Mouse (Mus musculus): Measurements from ENCODE around the gene Fam167b. TPM values are rescaled to one million over a fixed set of nuclear protein-coding genes. Genes with fewer than 3 reads are reported as not detected.

The Fam167b gene
- polyA plus RNA-seq, 1 experiment from 2014 or later = 0.26 TPM

- H3K4me3 ChIP-seq (ENCODE audit: low read depth, low read length) = no peak overlapping the region
- H3K4me1 ChIP-seq (ENCODE audit: control insufficient read depth, insufficient read depth, low read length) = no peaks in the 10 kb centered on the region
- peaks cover 10% of the 10 kb centered on the region for H3K36me3 ChIP-seq (ENCODE audit: control insufficient read depth, insufficient read depth, low read length)
- no peaks in the 10 kb centered on the region for H3K27me3 ChIP-seq (ENCODE audit: control insufficient read depth, insufficient read depth, low read depth, low read length)
- no peak overlapping the region for H3K9ac ChIP-seq (ENCODE audit: low read depth, low read length)
- H3K27ac ChIP-seq (ENCODE audit: low read length) = no peak overlapping the region
- no peak for ATAC-seq
- H3K9me3 ChIP-seq (replicated peaks; ENCODE audit: control insufficient read depth, low read length, poor library complexity, severe bottlenecking) = no peaks in the 10 kb centered on the region
- 64% methylated on average over 4 of the region's 4 CpGs for WGBS
- no peak overlapping the region for H3K4me2 ChIP-seq (ENCODE audit: low read length)
Observed at GRCm38 (mm10) chr4:129610472-129610871, 32.1 kb upstream of the Fam167b start.

DNA sequence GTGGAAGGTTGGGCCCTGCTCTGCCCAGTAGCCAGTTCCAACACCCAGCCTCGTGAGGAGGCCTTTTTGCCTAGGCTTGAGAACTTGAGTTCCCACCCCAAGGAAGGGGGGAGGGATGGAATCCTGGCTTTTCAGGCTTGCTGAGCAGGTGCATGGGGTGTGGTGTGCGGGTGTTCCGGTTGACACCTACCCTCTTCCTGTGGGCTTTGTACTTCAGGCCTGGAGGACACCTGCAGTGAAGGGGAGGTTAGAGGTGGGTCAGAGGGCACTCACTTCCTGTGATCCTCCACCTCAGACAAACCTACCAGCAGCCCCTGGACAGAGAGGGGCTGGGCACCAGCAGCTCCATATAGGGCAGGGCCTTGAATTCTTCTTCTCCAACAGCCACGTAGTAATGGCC lies 31.7 kb upstream of the Fam167b start:
- peaks cover 10% of the 10 kb centered on the region for H3K36me3 ChIP-seq (ENCODE audit: control insufficient read depth, insufficient read depth, low read length)
- ATAC-seq = no peak
- H3K4me1 ChIP-seq (ENCODE audit: control insufficient read depth, insufficient read depth, low read length) = no peaks in the 10 kb centered on the region
- H3K9ac ChIP-seq (ENCODE audit: low read depth, low read length) = no peak overlapping the region
- no peaks in the 10 kb centered on the region for H3K9me3 ChIP-seq (replicated peaks; ENCODE audit: control insufficient read depth, low read length, poor library complexity, severe bottlenecking)
- no peak overlapping the region for H3K4me2 ChIP-seq (ENCODE audit: low read length)
- no peak overlapping the region for H3K4me3 ChIP-seq (ENCODE audit: low read depth, low read length)
- H3K27me3 ChIP-seq (ENCODE audit: control insufficient read depth, insufficient read depth, low read depth, low read length) = no peaks in the 10 kb centered on the region
- no peak overlapping the region for H3K27ac ChIP-seq (ENCODE audit: low read length)
- 91% methylated on average over 4 of the region's 4 CpGs for WGBS

DNA sequence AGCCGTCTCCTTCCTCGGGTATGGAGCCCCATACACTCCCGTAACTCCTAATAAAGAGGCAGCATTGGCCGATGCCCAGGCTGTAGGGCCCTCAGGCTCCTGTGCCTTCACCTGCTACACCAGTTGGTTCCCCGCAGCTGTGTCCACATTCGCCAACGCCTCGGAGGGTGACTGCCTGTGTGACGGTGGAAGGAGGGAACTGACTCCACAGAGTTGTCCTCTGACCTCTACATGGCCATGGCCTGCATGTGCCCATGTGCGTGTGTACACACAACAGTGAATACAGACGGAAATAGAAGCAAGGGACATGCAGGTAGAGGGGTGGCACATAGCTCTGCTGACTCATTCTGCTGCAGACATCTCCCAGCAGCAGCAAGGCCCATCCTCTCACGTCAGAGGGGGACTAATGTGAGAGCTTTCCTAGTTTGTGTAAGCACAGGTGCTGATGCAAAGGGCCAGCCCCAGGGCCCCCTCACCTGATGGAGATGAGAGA lies 30.8 kb upstream of the Fam167b start:
- Histone ChIP-seq H3K4me1 (ENCODE audit: control insufficient read depth, insufficient read depth, low read length) (no peaks in the 10 kb centered on the region), H3K36me3 (ENCODE audit: control insufficient read depth, insufficient read depth, low read length) (peaks cover 14% of the 10 kb centered on the region), H3K27ac (ENCODE audit: low read length) (no peak overlapping the region), H3K9me3 (replicated peaks; ENCODE audit: control insufficient read depth, low read length, poor library complexity, severe bottlenecking) (no peaks in the 10 kb centered on the region), H3K4me3 (ENCODE audit: low read depth, low read length) (no peak overlapping the region), H3K9ac (ENCODE audit: low read depth, low read length) (no peak overlapping the region), H3K27me3 (ENCODE audit: control insufficient read depth, insufficient read depth, low read depth, low read length) (no peaks in the 10 kb centered on the region), H3K4me2 (ENCODE audit: low read length) (no peak overlapping the region)
- 87% methylated on average over 12 of the region's 12 CpGs for WGBS
- no peak for ATAC-seq

- no peaks in the 10 kb centered on the region for H3K4me1 ChIP-seq (ENCODE audit: control insufficient read depth, insufficient read depth, low read length)
- H3K4me3 ChIP-seq (ENCODE audit: low read depth, low read length) = no peak overlapping the region
- ATAC-seq = peak; percentile 89
- H3K27me3 ChIP-seq (ENCODE audit: control insufficient read depth, insufficient read depth, low read depth, low read length) = no peaks in the 10 kb centered on the region
- no peak overlapping the region for H3K4me2 ChIP-seq (ENCODE audit: low read length)
- H3K9me3 ChIP-seq (replicated peaks; ENCODE audit: control insufficient read depth, low read length, poor library complexity, severe bottlenecking) = no peaks in the 10 kb centered on the region
- H3K36me3 ChIP-seq (ENCODE audit: control insufficient read depth, insufficient read depth, low read length) = peaks cover 18% of the 10 kb centered on the region
- 36% methylated on average over 7 of the region's 7 CpGs for WGBS
- H3K9ac ChIP-seq (ENCODE audit: low read depth, low read length) = peak overlapping the region; percentile 31; the same call in 1 of the 2 replicates
- peak overlapping the region; percentile 33; the same call in 1 of the 2 replicates for H3K27ac ChIP-seq (ENCODE audit: low read length)
Observed at GRCm38 (mm10) chr4:129608426-129609025, 30.2 kb upstream of the Fam167b start.

DNA sequence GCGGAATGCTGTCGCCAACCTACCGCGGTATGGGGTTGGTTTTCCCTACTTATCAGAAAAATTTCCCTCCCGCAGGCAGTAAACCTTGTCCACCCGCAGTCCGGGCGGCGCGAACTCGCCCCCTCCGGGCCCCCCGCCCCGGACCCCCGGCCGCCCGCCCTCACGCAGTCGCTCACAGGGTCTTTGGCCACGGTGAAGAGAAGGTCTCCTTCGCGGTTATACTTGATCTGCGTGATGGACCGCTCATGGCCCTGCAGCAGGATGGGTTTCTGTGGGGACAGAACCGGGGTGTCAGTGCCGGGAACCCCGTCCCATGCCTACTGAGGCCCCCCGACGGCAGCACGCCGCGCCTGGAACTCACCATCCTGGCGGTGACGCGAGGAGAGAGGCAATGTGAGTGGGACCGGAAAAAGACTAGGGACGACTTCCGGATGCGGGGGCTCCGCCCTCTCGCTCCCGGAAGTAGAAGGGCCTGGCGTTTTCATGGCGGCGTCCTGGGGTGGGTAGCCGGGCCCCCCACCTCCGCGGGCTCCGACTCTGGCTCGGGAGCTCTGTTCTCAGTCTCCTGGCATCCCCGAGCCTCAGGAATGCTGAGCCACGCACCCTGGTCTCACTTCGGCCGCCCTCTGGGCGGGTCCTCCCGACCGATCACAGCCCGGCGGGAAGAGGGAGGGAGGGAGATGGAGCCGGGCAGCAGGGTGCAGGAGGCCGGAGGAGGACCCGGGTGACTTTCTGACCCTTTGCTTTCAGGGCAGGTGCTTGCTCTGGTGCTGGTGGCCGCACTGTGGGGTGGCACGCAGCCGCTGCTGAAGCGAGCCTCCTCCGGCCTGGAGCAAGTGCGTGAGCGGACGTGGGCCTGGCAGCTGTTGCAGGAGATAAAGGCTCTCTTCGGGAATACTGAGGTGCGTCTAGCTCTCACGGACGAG lies 22.1 kb upstream of the Fam167b start, which contains the start of the genes Eif3i and Tmem234:
Gene Eif3i, minus strand, starts transcription at position 416 of the 926 bp plus-strand sequence.
Gene Tmem234, plus strand, starts transcription at position 436 of the 926 bp plus-strand sequence.
- Histone ChIP-seq H3K36me3 (ENCODE audit: control insufficient read depth, insufficient read depth, low read length) (peaks cover 8% of the 10 kb centered on the region), H3K27ac (ENCODE audit: low read length) (peak within 1 kb of the TSS; percentile 74), H3K9me3 (replicated peaks; ENCODE audit: control insufficient read depth, low read length, poor library complexity, severe bottlenecking) (no peaks in the 10 kb centered on the region), H3K9ac (ENCODE audit: low read depth, low read length) (peak within 1 kb of the TSS; percentile 96), H3K4me1 (ENCODE audit: control insufficient read depth, insufficient read depth, low read length) (peaks cover 25% of the 10 kb centered on the region), H3K27me3 (ENCODE audit: control insufficient read depth, insufficient read depth, low read depth, low read length) (no peaks in the 10 kb centered on the region), H3K4me3 (ENCODE audit: low read depth, low read length) (peak within 1 kb of the TSS; percentile 98), H3K4me2 (ENCODE audit: low read length) (peak within 1 kb of the TSS; percentile 92)
- WGBS = under 1% methylated on average over 72 of the region's 74 CpGs
- peak; percentile 89 for ATAC-seq

DNA sequence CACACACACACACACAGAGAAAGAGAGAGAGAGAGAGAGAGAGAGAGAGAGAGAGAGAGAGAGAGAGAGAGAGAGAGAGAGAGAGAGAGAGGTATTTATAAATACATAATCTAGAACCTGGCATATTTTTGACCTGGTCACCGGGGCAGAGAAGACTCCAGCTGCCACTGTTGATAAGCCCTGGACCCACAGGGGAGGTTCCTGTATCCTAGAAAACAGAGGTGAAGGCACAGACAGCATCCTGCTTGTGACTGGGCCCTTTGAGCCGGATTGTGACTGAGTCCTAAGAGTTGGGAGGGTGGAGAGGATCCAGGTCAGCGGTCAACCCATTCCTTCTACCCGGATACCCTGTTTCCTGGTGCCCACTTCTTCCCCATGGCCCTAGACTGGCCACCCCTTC lies 10.5 kb upstream of the Fam167b start:
- Histone ChIP-seq H3K4me3 (ENCODE audit: low read depth, low read length) (no peak overlapping the region), H3K4me2 (ENCODE audit: low read length) (no peak overlapping the region), H3K4me1 (ENCODE audit: control insufficient read depth, insufficient read depth, low read length) (peaks cover 2% of the 10 kb centered on the region; the same call in 1 of the 2 replicates), H3K27me3 (ENCODE audit: control insufficient read depth, insufficient read depth, low read depth, low read length) (no peaks in the 10 kb centered on the region), H3K36me3 (ENCODE audit: control insufficient read depth, insufficient read depth, low read length) (peaks cover 25% of the 10 kb centered on the region), H3K9me3 (replicated peaks; ENCODE audit: control insufficient read depth, low read length, poor library complexity, severe bottlenecking) (no peaks in the 10 kb centered on the region), H3K9ac (ENCODE audit: low read depth, low read length) (no peak overlapping the region), H3K27ac (ENCODE audit: low read length) (no peak overlapping the region)
- WGBS = 74% methylated on average over 4 of the region's 4 CpGs
- no peak for ATAC-seq

GRCm38 (mm10) chr4:129586943-129587342 lies 8.6 kb upstream of the Fam167b start:
- Histone ChIP-seq H3K4me2 (ENCODE audit: low read length) (no peak overlapping the region), H3K36me3 (ENCODE audit: control insufficient read depth, insufficient read depth, low read length) (peaks cover 7% of the 10 kb centered on the region)
- 31% methylated on average over 1 of the region's 1 CpGs for WGBS

GRCm38 (mm10) chr4:129585773-129586172 lies 7.4 kb upstream of the Fam167b start:
- no peaks in the 10 kb centered on the region for H3K27me3 ChIP-seq (ENCODE audit: control insufficient read depth, insufficient read depth, low read depth, low read length)
- WGBS = 81% methylated on average over 9 of the region's 9 CpGs
- no peak overlapping the region for H3K27ac ChIP-seq (ENCODE audit: low read length)
- no peaks in the 10 kb centered on the region for H3K9me3 ChIP-seq (replicated peaks; ENCODE audit: control insufficient read depth, low read length, poor library complexity, severe bottlenecking)
- H3K4me1 ChIP-seq (ENCODE audit: control insufficient read depth, insufficient read depth, low read length) = peaks cover 2% of the 10 kb centered on the region; the same call in 1 of the 2 replicates
- no peak overlapping the region for H3K9ac ChIP-seq (ENCODE audit: low read depth, low read length)
- no peaks in the 10 kb centered on the region for H3K36me3 ChIP-seq (ENCODE audit: control insufficient read depth, insufficient read depth, low read length)
- ATAC-seq = no peak
- H3K4me3 ChIP-seq (ENCODE audit: low read depth, low read length) = no peak overlapping the region
- H3K4me2 ChIP-seq (ENCODE audit: low read length) = peak overlapping the region; percentile 60

More at GRCm38 (mm10) chr4:129586943-129587342, 8.6 kb upstream of the Fam167b start:
- Histone ChIP-seq H3K27me3 (ENCODE audit: control insufficient read depth, insufficient read depth, low read depth, low read length) (no peaks in the 10 kb centered on the region), H3K9me3 (replicated peaks; ENCODE audit: control insufficient read depth, low read length, poor library complexity, severe bottlenecking) (no peaks in the 10 kb centered on the region), H3K4me1 (ENCODE audit: control insufficient read depth, insufficient read depth, low read length) (peaks cover 2% of the 10 kb centered on the region; the same call in 1 of the 2 replicates), H3K4me3 (ENCODE audit: low read depth, low read length) (no peak overlapping the region), H3K9ac (ENCODE audit: low read depth, low read length) (no peak overlapping the region), H3K27ac (ENCODE audit: low read length) (no peak overlapping the region)
- no peak for ATAC-seq

Measured in midbrain, embryonic 16.5 days (tissue).